Mouse (Mus musculus) olfactory bulb, adult 2 months (tissue): ENCODE results near the gene Fam53b.

Source experiments
- CTCF ChIP-seq: fragments of 200-500 bp; IDR thresholded peaks from 2 replicates; pipeline ENCODE4 v1.5.1; 2012; ENCODE audit warnings: low read depth, mild to moderate bottlenecking, low read length, moderate library complexity; ENCODE audit not compliant: insufficient read depth
- POLR2A ChIP-seq: fragments of 200-500 bp; IDR thresholded peaks from 2 replicates; pipeline ENCODE4 v1.6.1; 2012; ENCODE audit warnings: mild to moderate bottlenecking, low read depth, low read length, moderate library complexity; ENCODE audit not compliant: insufficient read depth

- TF ChIP-seq CTCF (no peak), POLR2A (no peak)
Observed at GRCm38 (mm10) chr7:132803962-132804361, 9.7 kb downstream of the Fam53b start.
